Mouse (Mus musculus) gastrocnemius, postnatal 25 days (tissue): ENCODE data around the gene Olfr427. TPM values are rescaled to one million over a fixed set of nuclear protein-coding genes. Genes with fewer than 3 reads are reported as not detected.
"Not testable (repeated sequence)": the region's sequence is repeated elsewhere in the genome, so short reads cannot be mapped to it uniquely, and the experiment has no call there.

Source experiments
- DNase-seq: peaks from one replicate; pipeline ENCODE4 v3.0.0; 2022
- long read RNA-seq, 2 experiments: library from polyadenylated mRNA; stranded (forward); transcript quantifications; one replicate each; pipeline ENCODE4 v2.0.0; 2021
- total RNA-seq, 2 experiments: library from RNA; stranded (reverse); gene quantifications; 1 replicate in 1 of 2; 2 replicates in 1 of 2; pipeline ENCODE4 v1.2.3; 2021

The Olfr427 gene
- total RNA-seq = not detected
- long read RNA-seq, experiment 1 = 0 reads
- long read RNA-seq, experiment 2 = 0 reads

DNA sequence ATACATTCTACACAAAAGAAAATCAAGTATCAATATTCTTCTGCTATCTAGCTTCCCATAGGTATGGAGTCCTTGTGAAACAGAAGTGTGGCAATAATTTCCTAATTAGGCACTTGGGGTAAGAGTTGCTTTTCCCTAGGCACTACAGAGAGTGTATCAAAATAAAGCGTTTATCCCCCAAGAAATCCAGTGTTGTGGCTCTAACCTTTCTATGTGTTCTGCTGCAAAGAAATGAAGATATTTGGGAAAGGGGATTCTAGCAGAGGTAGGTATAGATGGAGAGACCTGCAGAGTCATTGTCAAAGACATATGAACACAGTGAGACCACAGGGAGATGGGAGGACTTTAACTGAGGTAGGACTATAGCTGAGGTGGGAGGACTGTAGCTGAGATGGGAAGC is at the start of gene Olfr427:
Gene Olfr427 (plus strand): TSS at position 301 of the 400 bp plus-strand sequence.
- no peak for DNase-seq

DNA sequence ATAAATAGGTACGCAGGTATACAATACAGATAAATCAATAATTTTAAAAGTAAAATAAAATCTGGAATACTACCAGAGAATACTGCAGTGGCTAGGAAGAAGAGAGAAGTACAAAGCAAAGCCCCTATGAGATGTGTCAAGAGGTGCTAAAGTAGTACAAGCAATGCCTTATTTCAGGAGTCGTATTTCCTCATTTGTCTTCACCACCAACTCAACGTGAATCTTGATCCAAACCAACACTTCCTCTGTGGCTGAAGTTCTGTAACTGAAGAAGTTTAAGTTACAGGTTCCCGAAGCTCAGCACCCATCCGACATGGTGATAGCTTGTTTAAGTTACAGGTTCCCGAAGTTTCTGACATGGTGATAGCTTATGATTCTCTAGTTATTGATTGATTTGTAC is 48.5 kb upstream of the Olfr427 start:
- not testable (repeated sequence) for DNase-seq

DNA sequence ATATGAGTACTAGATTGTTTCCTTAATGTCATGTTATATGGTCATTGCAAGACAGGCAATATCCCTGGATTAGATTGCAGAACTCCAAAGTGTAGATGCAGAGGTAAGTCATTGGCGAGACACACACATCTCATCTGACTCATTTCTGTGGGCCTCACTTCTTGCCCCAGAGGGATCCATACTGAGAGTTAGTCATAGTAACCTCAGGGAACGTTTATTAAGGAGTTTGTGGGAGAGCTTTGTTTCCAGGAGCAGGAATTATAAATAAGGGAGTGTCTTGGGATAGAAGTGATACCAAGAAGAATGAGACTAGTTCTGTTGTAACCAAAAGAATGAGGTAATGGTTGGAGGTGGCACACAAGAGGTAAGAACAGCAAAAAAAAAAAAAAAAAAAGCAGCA is 47.8 kb upstream of the Olfr427 start, which contains the start of gene Olfr432:
Gene Olfr432 (plus strand): TSS at position 313 of the 400 bp plus-strand sequence.
- DNase-seq = no peak

DNA sequence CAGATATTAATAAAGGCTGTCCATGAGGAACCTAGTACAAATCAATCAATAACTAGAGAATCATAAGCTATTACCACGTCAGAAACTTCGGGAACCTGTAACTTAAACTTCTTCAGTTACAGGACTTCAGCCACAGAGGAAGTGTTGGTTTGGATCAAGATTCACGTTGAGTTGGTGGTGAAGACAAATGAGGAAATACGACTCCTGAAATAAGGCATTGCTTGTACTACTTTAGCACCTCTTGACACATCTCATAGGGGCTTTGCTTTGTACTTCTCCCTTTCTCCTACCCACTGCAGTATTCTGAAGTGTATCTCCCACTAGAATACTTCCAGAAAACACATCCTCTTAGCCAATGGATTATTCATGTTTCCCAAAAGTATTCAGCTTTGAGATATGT is 47.3 kb upstream of the Olfr427 start:
- not testable (repeated sequence) for DNase-seq

DNA sequence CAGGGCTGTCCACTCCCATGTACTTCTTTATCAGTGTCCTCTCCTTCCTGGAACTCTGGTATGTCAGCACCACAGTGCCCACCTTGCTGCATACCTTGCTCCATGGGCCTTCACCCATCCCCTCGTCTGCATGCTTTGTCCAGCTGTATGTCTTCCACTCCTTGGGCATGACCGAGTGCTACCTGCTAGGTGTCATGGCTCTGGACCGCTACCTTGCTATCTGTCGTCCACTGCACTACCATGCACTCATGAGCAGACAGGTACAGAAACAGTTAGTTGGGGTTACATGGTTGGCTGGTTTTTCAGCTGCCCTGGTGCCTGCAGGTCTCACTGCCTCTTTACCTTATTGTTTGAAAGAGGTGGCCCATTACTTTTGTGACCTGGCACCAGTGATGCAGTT is 46.2 kb upstream of the Olfr427 start:
- no peak for DNase-seq

DNA sequence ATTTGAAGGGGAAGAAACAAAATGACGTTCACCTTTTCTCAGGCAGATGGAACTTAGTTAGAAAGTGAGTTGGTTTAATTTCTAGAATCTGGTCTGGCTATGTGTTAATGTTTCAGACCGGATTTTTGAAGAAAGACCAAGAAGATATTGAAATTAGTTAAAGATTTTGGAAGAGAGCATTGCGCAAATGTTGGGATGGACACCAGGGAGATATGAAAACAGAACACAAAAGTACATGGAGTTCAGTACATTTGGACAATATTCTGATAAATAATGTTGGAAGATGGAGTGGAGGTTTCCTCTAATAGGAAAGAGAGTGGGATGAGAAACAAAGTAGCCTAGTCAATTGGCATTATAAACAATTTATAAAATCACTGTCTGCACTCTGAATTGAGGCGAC is 45.2 kb upstream of the Olfr427 start:
- no peak for DNase-seq

DNA sequence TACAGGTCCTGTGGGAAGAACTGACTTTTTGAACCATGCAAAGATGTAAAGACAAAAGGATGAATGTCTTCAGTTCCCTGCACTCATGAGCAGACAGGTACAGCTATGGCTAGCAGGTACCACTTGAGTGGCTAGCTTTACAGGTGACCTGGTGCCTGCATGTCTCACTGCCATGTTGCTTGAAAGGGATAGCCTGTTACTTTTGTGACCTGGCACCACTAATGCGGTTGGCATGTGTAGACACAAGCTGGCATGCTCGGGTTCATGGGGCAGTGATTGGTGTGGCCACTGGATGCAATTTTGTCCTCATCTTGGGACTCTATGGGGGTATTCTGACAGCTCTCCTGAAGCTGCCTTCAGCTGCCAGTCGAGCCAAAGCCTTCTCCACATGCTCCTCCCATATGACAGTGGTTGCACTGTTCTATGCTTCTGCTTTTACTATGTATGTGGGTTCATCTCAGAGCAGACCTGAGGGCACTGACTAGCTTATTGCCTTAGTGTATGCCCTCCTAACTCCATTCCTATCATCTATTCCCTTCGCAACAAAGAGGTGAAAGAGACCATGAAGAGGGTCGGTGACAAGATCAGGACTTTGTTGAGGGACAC is 44.7 kb upstream of the Olfr427 start:
- no peak for DNase-seq

DNA sequence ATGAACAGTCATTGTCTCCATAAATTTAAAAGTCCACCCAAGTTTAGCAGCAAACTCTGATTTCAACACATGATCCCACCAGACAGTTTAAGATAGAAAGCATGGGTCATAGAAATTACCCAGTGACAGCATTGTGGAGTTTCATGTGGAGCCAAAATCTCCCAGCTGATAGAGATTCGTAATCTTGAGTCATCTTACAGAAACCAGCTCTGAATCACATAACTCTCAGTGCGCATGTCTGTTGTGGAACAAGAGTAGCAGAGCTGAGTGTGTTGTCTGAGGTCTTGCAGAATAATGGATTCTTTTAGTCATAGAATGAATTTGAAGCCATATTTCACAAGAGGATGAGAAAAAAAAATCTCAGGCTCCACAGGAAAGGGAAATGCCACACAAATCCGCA is 43.7 kb upstream of the Olfr427 start:
- no peak for DNase-seq

DNA sequence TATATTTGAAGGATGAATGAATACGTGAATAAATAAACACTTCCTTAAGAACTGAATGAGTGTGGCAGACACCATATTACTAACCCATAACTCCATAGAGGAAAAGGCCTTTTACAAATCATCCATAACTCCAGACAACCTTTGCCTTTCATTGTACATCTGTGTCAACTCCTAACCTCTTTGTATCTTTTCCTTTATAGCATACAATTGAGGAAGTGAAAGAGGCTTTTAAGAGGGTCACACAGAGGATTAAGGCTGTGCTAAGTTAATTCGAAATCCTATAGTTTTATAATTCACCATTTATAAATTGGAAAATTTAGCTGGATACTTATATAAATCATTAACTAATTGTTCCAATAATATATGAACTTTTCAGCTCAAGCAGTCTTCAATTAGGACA is 41.4 kb upstream of the Olfr427 start:
- no peak for DNase-seq

DNA sequence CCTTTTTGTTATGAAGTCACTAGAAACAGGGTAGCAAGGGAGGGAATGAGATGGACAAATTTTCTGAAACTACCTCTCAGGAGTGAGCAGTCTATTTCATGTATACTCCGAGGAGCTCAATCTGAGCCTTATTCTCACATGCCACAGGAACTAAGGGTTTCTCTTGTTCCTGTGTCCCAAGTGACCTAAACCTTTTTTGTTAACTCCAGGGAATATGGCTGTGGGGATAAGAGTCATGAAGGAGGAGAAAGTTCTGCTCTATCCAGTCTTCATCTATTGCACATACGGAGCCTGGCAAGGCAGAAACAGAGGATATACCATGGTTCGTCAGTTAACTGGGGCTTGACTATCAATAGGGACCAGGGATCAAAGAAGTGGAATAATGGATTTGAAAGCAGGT is 30.4 kb upstream of the Olfr427 start, which contains the start of gene Olfr430:
Gene Olfr430 (plus strand): TSS at position 301 of the 400 bp plus-strand sequence.
- DNase-seq = no peak

DNA sequence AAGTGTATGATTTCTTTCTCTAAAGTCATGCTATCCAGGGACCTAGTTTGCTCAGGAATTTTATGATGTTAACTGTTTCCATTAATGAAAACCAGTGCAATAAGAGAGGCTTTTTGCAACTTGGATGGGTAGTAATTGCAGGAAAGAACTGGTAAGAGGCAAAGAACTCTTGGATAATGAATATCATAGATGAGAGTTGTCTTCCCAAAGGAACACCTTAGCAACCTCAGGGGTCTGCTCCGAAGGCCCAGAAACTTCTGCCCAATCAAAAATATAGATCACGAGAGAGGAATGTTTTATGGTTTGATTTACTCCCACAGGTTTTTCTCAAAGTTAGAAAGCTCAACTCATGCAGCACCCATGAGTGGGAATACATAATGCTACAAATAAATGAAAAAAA is 12.7 kb upstream of the Olfr427 start, which contains the start of gene Olfr429:
Gene Olfr429 (plus strand): TSS at position 301 of the 400 bp plus-strand sequence.
- DNase-seq = no peak

DNA sequence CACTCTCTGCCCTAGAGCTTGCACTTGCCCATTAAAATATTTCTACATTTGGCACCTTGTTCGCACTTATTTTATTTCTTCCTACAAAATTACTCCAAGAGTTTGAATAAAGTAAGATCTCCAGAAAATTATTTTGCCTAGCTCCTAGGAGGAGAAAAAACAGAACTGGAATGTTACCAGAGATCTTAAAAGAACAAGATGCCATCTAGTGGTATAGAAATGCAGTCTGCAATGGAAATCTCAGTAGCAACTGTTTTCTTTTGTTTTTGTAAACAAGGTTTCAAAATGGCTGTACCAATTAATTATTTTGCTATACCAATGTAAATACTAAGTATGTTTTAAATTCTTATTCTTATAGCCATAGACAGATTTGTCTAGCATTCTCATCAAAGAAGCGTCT is 7.0 kb downstream of the Olfr427 start:
- DNase-seq = no peak

DNA sequence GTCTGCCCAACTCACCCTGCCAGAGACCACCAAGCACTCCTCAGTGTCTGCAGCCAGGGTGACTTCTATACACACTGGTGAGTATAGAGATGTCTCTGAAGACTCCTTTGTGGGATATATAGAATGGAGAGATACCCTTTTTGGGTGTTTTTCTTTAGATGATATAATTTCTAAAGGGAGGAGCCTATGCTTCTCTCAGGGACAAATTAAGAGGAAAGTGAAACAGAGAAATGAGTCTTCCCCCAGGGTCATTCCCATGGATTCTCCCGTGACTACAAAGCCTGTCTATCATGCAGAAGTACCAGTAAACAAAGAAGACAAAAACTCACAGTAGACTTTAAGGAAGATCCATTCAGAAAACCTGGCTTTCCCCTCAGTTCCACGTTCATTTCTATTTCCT is 24.4 kb downstream of the Olfr427 start, which contains the start of gene Olfr231:
Gene Olfr231 (minus strand): TSS at position 101 of the 400 bp plus-strand sequence.
- DNase-seq = no peak

DNA sequence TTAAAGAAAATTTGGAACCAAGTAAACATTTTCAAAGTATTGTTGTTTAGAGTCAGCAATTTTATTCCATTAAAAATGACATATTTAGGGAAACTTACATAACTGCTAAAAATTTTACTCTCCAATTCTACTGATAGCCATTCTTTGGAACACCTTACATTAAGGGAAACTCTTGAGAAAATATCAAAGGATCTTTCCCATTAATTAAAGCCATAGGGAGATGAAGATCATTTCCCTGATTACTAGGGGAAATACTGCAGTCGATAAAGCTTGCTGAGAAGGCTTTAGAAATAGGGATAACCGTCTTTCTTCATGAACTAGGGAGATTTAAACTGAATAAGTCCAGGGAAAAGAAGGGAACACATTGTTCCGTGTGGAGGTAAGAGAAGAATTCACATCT is 34.5 kb downstream of the Olfr427 start, which contains the start of gene Olfr424:
Gene Olfr424 (plus strand): TSS at position 301 of the 400 bp plus-strand sequence.
- DNase-seq = no peak

DNA sequence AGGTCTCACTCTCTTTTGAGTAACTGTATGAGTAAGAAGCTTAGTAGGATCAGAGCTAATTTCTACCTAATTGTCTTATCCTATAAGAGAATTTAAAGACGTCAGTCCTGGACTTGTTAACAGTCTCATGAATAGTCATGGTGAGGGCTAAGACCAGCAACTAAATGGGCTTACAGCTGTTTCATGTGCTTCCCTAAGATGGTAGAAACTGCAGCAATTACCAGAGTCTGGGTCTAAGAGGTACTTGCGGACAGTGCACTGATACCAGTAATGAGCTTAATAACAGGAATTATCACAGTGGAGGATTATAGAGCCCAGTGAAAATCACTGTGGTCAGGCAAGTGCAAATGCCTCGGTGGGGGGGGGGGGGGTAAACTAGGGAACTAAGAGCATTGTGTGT is 35.3 kb downstream of the Olfr427 start:
- no peak for DNase-seq

DNA sequence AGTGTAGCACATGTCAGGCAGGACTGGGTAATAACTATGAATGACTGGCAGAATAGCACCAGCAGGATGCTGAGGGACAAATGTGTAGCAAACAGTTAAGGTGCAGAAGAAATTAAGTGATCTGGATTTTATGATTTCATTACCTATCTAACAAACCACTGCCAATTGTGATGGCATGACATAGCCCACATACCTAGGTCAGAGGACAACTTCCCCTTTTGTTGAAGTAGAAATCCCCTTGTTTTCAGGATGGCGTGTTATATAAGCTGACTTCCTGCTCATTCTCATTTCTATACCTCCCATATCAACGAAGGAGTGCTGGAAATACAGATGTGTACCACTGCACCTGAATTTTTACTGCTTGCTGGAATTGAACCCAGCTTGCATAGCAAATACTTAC is 44.7 kb downstream of the Olfr427 start:
- no peak for DNase-seq

DNA sequence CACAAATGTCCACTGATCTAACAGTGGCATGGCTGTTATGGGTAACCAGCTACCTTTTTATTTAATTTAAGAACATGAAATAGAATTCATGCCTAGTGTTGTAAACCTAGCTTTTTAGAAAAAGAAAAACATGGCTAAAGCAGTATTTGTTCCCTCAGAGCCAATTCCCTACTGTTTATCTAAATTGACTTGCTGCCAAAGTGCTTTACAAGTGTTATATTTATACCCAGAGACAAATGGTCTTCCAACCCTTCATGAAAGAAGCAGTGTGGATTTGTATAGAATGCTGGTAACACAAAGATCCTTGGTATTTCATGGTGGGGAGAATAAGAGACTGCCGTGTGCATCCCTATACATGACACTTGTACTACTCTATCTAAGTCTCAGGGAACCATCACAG is 50.0 kb downstream of the Olfr427 start:
- DNase-seq = no peak

DNA sequence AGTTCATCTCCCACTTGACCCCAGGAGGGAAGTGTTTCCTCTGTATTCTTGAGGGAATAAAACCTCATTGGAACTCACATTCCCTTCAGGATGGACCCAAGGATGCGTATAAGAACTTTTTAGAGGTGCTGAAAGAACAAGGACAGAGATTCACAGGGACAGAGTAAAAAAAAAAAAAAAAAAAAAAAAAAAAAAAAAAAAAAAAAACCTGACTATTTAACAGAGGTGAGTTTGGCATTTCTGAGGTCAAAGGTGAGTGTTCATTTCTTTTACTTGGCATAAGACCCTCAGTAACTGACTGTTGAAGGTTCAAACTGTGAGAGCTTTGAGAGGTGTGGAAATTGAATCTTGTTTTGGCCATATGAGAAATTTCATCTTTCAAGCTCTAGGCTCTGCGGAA is 52.6 kb downstream of the Olfr427 start:
- no peak for DNase-seq

Other genes starting within 250 kb of the Olfr427 start
- gene Ifi211, start 183.8 kb upstream of the Olfr427 start, total RNA-seq = 1 to 10 TPM; 1.5 to 3.0 TPM
- 1 to 10 TPM; 3.8 to 4.6 TPM for gene Mndal, start 154.4 kb upstream of the Olfr427 start, total RNA-seq
- 1 to 10 TPM; 4.0 to 5.2 TPM for gene Ifi203, start 154.2 kb upstream of the Olfr427 start, total RNA-seq
- not detected for gene Ifi202b, start 114.1 kb upstream of the Olfr427 start, total RNA-seq
- gene Ifi205, start 65.1 kb upstream of the Olfr427 start, total RNA-seq = 10 to 100 TPM in 1 of 2 experiments, 1 to 10 TPM in 1; 3.7 to 11.7 TPM
- not detected for gene Olfr433, start 56.2 kb upstream of the Olfr427 start, total RNA-seq
- not detected for gene Olfr432, start 47.7 kb upstream of the Olfr427 start, total RNA-seq
- not detected for gene Olfr430, start 30.3 kb upstream of the Olfr427 start, total RNA-seq
- gene Olfr429, start 12.6 kb upstream of the Olfr427 start, total RNA-seq = not detected
- not detected for gene Olfr231, start 24.3 kb downstream of the Olfr427 start, total RNA-seq
- gene Olfr424, start 34.6 kb downstream of the Olfr427 start, total RNA-seq = not detected
- not detected for gene Olfr420, start 58.7 kb downstream of the Olfr427 start, total RNA-seq
- under 1 TPM; 0.08 to 0.67 TPM for gene Spta1, start 75.9 kb downstream of the Olfr427 start, total RNA-seq
- gene Olfr419, start 155.2 kb downstream of the Olfr427 start, total RNA-seq = not detected
- not detected for gene Mptx1, start 233.6 kb downstream of the Olfr427 start, total RNA-seq